Mouse (Mus musculus) common myeloid progenitor, adult 5-6 weeks (primary cell): ENCODE measurements around the gene Emilin2. TPM values are rescaled to one million over a fixed set of nuclear protein-coding genes. Genes with fewer than 3 reads are reported as not detected.

Source experiments
- ATAC-seq: replicated peaks from 2 replicates; pipeline ENCODE4 v1.8.0; 2016; ENCODE audit warnings: low read depth, mild to moderate bottlenecking, moderate TSS enrichment, inconsistent platforms; ENCODE audit not compliant: poor library complexity, severe bottlenecking
- total RNA-seq: library from RNA; stranded (forward); fragments of 200-1000, 187-1606 nt; gene quantifications from 2 replicates; pipeline ENCODE4 v1.2.3, GENCODE M21; 2017

Emilin2 gene
- total RNA-seq, 1 experiment from 2014 or later: 41.2 TPM

GRCm38 (mm10) chr17:71240811-71241210, 71.0 kb downstream of the Emilin2 start:
- ATAC-seq: no peak

GRCm38 (mm10) chr17:71238494-71238893, 73.3 kb downstream of the Emilin2 start:
- ATAC-seq: peak; percentile 40

GRCm38 (mm10) chr17:71235229-71235958, 76.4 kb downstream of the Emilin2 start:
- ATAC-seq: peak; percentile 84

- no peak for ATAC-seq
Observed at GRCm38 (mm10) chr17:71234041-71234594, 77.7 kb downstream of the Emilin2 start.

GRCm38 (mm10) chr17:71233210-71233609, 78.6 kb downstream of the Emilin2 start:
- ATAC-seq: no peak

GRCm38 (mm10) chr17:71231998-71232397, 79.8 kb downstream of the Emilin2 start:
- ATAC-seq: no peak

- 0 out of 2 replicates have a peak, but pooled peaks have one; percentile 21 for ATAC-seq
Observed at GRCm38 (mm10) chr17:71230108-71230709, 81.6 kb downstream of the Emilin2 start.

- ATAC-seq: no peak
Observed at GRCm38 (mm10) chr17:71228651-71229050, 83.1 kb downstream of the Emilin2 start.

- ATAC-seq: no peak
Observed at GRCm38 (mm10) chr17:71227128-71227895, 84.5 kb downstream of the Emilin2 start.

GRCm38 (mm10) chr17:71225091-71225490, 86.7 kb downstream of the Emilin2 start:
- peak; percentile 81 for ATAC-seq

GRCm38 (mm10) chr17:71224521-71224920, 87.3 kb downstream of the Emilin2 start:
- ATAC-seq: no peak

- no peak for ATAC-seq
Observed at GRCm38 (mm10) chr17:71223676-71224075, 88.1 kb downstream of the Emilin2 start.

- ATAC-seq: no peak
Observed at GRCm38 (mm10) chr17:71221383-71221782, 90.4 kb downstream of the Emilin2 start.

- no peak for ATAC-seq
Observed at GRCm38 (mm10) chr17:71217111-71217685, 94.6 kb downstream of the Emilin2 start.

GRCm38 (mm10) chr17:71216263-71216662, 95.5 kb downstream of the Emilin2 start:
- 0 out of 2 replicates have a peak, but pooled peaks have one; percentile 19 for ATAC-seq

GRCm38 (mm10) chr17:71215241-71215839, 96.4 kb downstream of the Emilin2 start:
- 0 out of 2 replicates have a peak, but pooled peaks have one; percentile 3 for ATAC-seq

- peak; percentile 20; the same call in 1 of the 2 replicates for ATAC-seq
Observed at GRCm38 (mm10) chr17:71214514-71215240, 97.1 kb downstream of the Emilin2 start.

GRCm38 (mm10) chr17:71213666-71214065, 98.1 kb downstream of the Emilin2 start:
- no peak for ATAC-seq
